In genomic region chr7:44916191-44916590, GRCm38 (mm10) we compare ENCODE assay signal across 32 mouse cellular contexts. TPM values are rescaled to one million over a fixed set of nuclear protein-coding genes. Genes with fewer than 3 reads are reported as not detected.
DNase-seq lines count a peak whose midpoint lies in the region; ATAC-seq lines count a peak whose summit lies in the region.
"Had no signal": no experiment of that assay in that cellular context is flagged by ENCODE, and none has a peak within 500 bp of the region (broad histone marks: within the 10 kb centered on the region; RNA-seq: fewer than 3 reads in every experiment).

No protein-coding gene starts in this region.

- no peak overlapping the region for H3K27ac ChIP-seq in heart, embryonic 11.5 days (ENCODE audit: low read depth, low read length)
- H3K27ac ChIP-seq: embryonic facial prominence, embryonic 10.5 days; embryonic facial prominence, embryonic 13.5 days; forebrain, embryonic 10.5 days; forebrain, embryonic 13.5 days; heart, embryonic 13.5 days; hindbrain, embryonic 14.5 days; hindbrain, postnatal 0 days had no signal

- no peak for ATAC-seq in heart, embryonic 11.5 days (replicated peaks; ENCODE audit: insufficient number of reproducible peaks, low FRiP score, low TSS enrichment)
- ATAC-seq: activated CD4-positive, CD25-positive, alpha-beta regulatory T cell, adult 4 months; CD4-positive, CD25-positive, alpha-beta regulatory T cell, adult 4 months; forebrain, embryonic 13.5 days; forebrain, embryonic 16.5 days; inflammation-experienced regulatory T-cells, adult 6 months had no signal

- no peaks in the 10 kb centered on the region for H3K9me3 ChIP-seq in heart, embryonic 11.5 days (replicated peaks; ENCODE audit: control insufficient read depth, low read length)
- H3K9me3 ChIP-seq: embryonic facial prominence, embryonic 10.5 days; embryonic facial prominence, embryonic 13.5 days; forebrain, embryonic 10.5 days; forebrain, embryonic 13.5 days; heart, embryonic 13.5 days had no signal

- H3K36me3 ChIP-seq in heart, embryonic 11.5 days (ENCODE audit: control insufficient read depth, insufficient read depth, low read length): peaks cover 19% of the 10 kb centered on the region

- H3K27me3 ChIP-seq in heart, embryonic 11.5 days (ENCODE audit: control insufficient read depth, insufficient read depth, low read length): no peaks in the 10 kb centered on the region
- H3K27me3 ChIP-seq: embryonic facial prominence, embryonic 13.5 days; forebrain, embryonic 13.5 days; heart, embryonic 13.5 days had no signal

- 80% methylated on average over 6 of the region's 6 CpGs for WGBS in heart, embryonic 11.5 days (ENCODE audit: insufficient replicate concordance)

- DNase-seq in adrenal gland, postnatal 14 days: peak; percentile 58
- DNase-seq in adrenal gland, adult 8-10 months: no peak
- DNase-seq in heart, adult 11 months: peak; percentile 92
- DNase-seq in fat pad, adult 2 months (ENCODE audit: extremely low read depth, low read depth, low spot score): peak; percentile 13
- peak; percentile 41 for DNase-seq in testis, postnatal 10 days (ENCODE audit: low spot score)
- no peak for DNase-seq in c-Kit-positive CD71-positive TER-119-positive erythroid progenitor cells, embryonic 14.5 days (ENCODE audit: low spot score)
- DNase-seq: cerebellum, adult 11-12 months; cerebellum, adult 8-10 months; cerebellum, postnatal 10 days; embryo, embryonic 11 days; gastrocnemius, postnatal 14 days; heart, postnatal 14 days; heart, postnatal 4 days; kidney, adult 18-20 months; kidney, adult 9 months had no signal

- no peak overlapping the region for H3K4me2 ChIP-seq in heart, embryonic 11.5 days
- H3K4me2 ChIP-seq: embryonic facial prominence, embryonic 13.5 days; forebrain, embryonic 13.5 days; heart, embryonic 13.5 days; hindbrain, embryonic 14.5 days had no signal

- H3K9ac ChIP-seq in heart, embryonic 11.5 days (ENCODE audit: low read depth, low read length): no peak overlapping the region
- H3K9ac ChIP-seq: forebrain, embryonic 13.5 days; hindbrain, embryonic 14.5 days had no signal

- peaks cover 21% of the 10 kb centered on the region for H3K4me1 ChIP-seq in heart, embryonic 11.5 days (ENCODE audit: control insufficient read depth, insufficient read depth, low read length)
- H3K4me1 ChIP-seq: embryonic facial prominence, embryonic 10.5 days; forebrain, embryonic 10.5 days; forebrain, embryonic 13.5 days had no signal

- no peak overlapping the region for H3K4me3 ChIP-seq in heart, embryonic 11.5 days (ENCODE audit: low read depth, low read length)
- H3K4me3 ChIP-seq: embryonic facial prominence, embryonic 10.5 days; embryonic facial prominence, embryonic 13.5 days; erythroblast, embryonic 14.5 days; forebrain, embryonic 10.5 days; forebrain, embryonic 13.5 days; heart, embryonic 13.5 days had no signal

RNA-seq across cellular contexts. Expression of gene Ap2a1, which starts 13.1 kb away (rescaled TPM):
- total RNA-seq in adrenal gland, postnatal 14 days (2021): 81.2 and 83.2 TPM in 2 replicates
- 100 to 1,000 TPM in 3 of 4 experiments, 10 to 100 TPM in 1; 99.8 to 139 (median 118) TPM for total RNA-seq in adrenal gland, adult 8-10 months (2022)
- polyA plus RNA-seq in heart, embryonic 11.5 days (2014; fragmentation: Nextera tagmentation; extraction: Ambion mirVana): 69.1 and 77.3 TPM in 2 replicates

RNA-seq across cellular contexts. Expression of gene Fuz, which starts 20.3 kb away (rescaled TPM):
- total RNA-seq in adrenal gland, postnatal 14 days (2021): 23.5 and 24.8 TPM in 2 replicates
- total RNA-seq in adrenal gland, adult 8-10 months (2022): 10 to 100 TPM; 27.2 to 46.8 (median 38.4) TPM
- 12.2 and 12.8 TPM in 2 replicates for polyA plus RNA-seq in heart, embryonic 11.5 days (2014; fragmentation: Nextera tagmentation; extraction: Ambion mirVana)

RNA-seq across cellular contexts. Expression of gene Med25, which starts 23.7 kb away (rescaled TPM):
- total RNA-seq in adrenal gland, postnatal 14 days (2021): 75.3 and 87.2 TPM in 2 replicates
- 100 to 1,000 TPM in 2 of 4 experiments, 10 to 100 TPM in 2; 85.0 to 118 (median 96.5) TPM for total RNA-seq in adrenal gland, adult 8-10 months (2022)
- polyA plus RNA-seq in heart, embryonic 11.5 days (2014; fragmentation: Nextera tagmentation; extraction: Ambion mirVana): 47.3 and 51.9 TPM in 2 replicates

RNA-seq across cellular contexts. Expression of gene Tsks, which starts 26.8 kb away (rescaled TPM):
- not detected in 2 replicates for total RNA-seq in adrenal gland, postnatal 14 days (2021)
- total RNA-seq in adrenal gland, adult 8-10 months (2022): not detected
- not detected in 2 replicates for polyA plus RNA-seq in heart, embryonic 11.5 days (2014; fragmentation: Nextera tagmentation; extraction: Ambion mirVana)
- total RNA-seq: gastrocnemius, adult 18-20 months; gastrocnemius, postnatal 14 days; heart, adult 8-10 months; heart, postnatal 14 days; heart, postnatal 4 days; hindbrain, postnatal 0 days; MEL had no signal
- polyA plus RNA-seq: activated CD4-positive, CD25-positive, alpha-beta regulatory T cell, adult 4 months; CD4-positive, CD25-positive, alpha-beta regulatory T cell, adult 4 months; erythroblast, embryonic 14.5 days; forebrain, embryonic 13.5 days; inflammation-experienced regulatory T-cells, adult 6 months; intestine, embryonic 16.5 days had no signal

RNA-seq across cellular contexts. Expression of gene Ptov1, which starts 46.6 kb away (rescaled TPM):
- 239 and 241 TPM in 2 replicates for total RNA-seq in adrenal gland, postnatal 14 days (2021)
- 100 to 1,000 TPM; 273 to 304 (median 292) TPM for total RNA-seq in adrenal gland, adult 8-10 months (2022)
- polyA plus RNA-seq in heart, embryonic 11.5 days (2014; fragmentation: Nextera tagmentation; extraction: Ambion mirVana): 205 and 218 TPM in 2 replicates

Comparison
In these comparisons a context has a peak if more than half of its experiments do, and no peak if none do; other contexts are left out.
1. DNase-seq: peak in adrenal gland, postnatal 14 days (single experiment), heart, adult 11 months (single experiment), fat pad, adult 2 months (single experiment) and testis, postnatal 10 days (single experiment); none in adrenal gland, adult 8-10 months (single experiment) and c-Kit-positive CD71-positive TER-119-positive erythroid progenitor cells, embryonic 14.5 days (single experiment).